Mouse (Mus musculus): ENCODE results near the gene Vangl2.

- no peak for TF ChIP-seq CTCF (IDR thresholded peaks at IDR 0.05; ENCODE audit: low read depth)
- no peak for TF ChIP-seq EP300 (IDR thresholded peaks at IDR 0.05; ENCODE audit: low read depth)
Measured at GRCm38 (mm10) chr1:171979969-171980730, 48.1 kb downstream of the Vangl2 start.
